Mouse (Mus musculus) ES-E14 (cell line): ENCODE measurements around the gene Uvrag. TPM values are rescaled to one million over a fixed set of nuclear protein-coding genes. Genes with fewer than 3 reads are reported as not detected.

Experiments
- DNase-seq: peaks from one replicate; pipeline ENCODE4 v3.0.0-alpha.2; 2013; ENCODE audit warnings: low read depth, low spot score
- H3K27ac ChIP-seq: 2 replicates; pipeline ENCODE4 v1.5.1; 2012; ENCODE audit warnings: low read depth, mild to moderate bottlenecking, low read length, moderate library complexity, mixed read lengths; ENCODE audit not compliant: poor library complexity, insufficient read depth, severe bottlenecking
- H3K36me3 ChIP-seq: 2 replicates; pipeline ENCODE4 v1.6.1; 2012; ENCODE audit warnings: mild to moderate bottlenecking, low read length, moderate library complexity, mixed read lengths; ENCODE audit not compliant: control insufficient read depth, poor library complexity, insufficient read depth, severe bottlenecking
- H3K4me1 ChIP-seq, 2 experiments: fragments of 150-350 bp in 1 of 2; sonication (generic) in 1 of 2; 2 replicates each; pipeline ENCODE4 v1.6.1; 2012; ENCODE audit warnings: low read length in 2 of 2, mild to moderate bottlenecking in 1 of 2, mixed read lengths in 1 of 2; ENCODE audit not compliant: control insufficient read depth in 2 of 2, insufficient read depth in 2 of 2, poor library complexity in 1 of 2
- H3K4me3 ChIP-seq, 2 experiments: fragments of 150-350 bp in 1 of 2; sonication (generic) in 1 of 2; 2 replicates each; pipeline ENCODE4 v1.5.1; 2012; ENCODE audit warnings: low read length in 2 of 2, low read depth in 1 of 2, mild to moderate bottlenecking in 1 of 2, mixed read lengths in 1 of 2; ENCODE audit not compliant: insufficient read depth in 1 of 2, poor library complexity in 1 of 2, severe bottlenecking in 1 of 2
- H3K9ac ChIP-seq: 2 replicates; pipeline ENCODE4 v1.6.1; 2012; ENCODE audit warnings: low read depth, mild to moderate bottlenecking, low read length, mixed read lengths; ENCODE audit not compliant: poor library complexity, insufficient read depth, severe bottlenecking
- H3K9me3 ChIP-seq: fragments of 150-350 bp; sonication (generic); 2 replicates; pipeline ENCODE4 v1.6.1; 2012; ENCODE audit warnings: low read depth, mild to moderate bottlenecking, low read length; ENCODE audit not compliant: control insufficient read depth, insufficient read depth
- CHD2 ChIP-seq: IDR thresholded peaks from 2 replicates; pipeline ENCODE4 v1.6.1; 2014; ENCODE audit warnings: mild to moderate bottlenecking, low read depth, low read length, inconsistent platforms
- HCFC1 ChIP-seq: IDR thresholded peaks from 2 replicates; pipeline ENCODE4 v1.6.1; 2012; ENCODE audit warnings: low read length, inconsistent platforms, borderline replicate concordance; ENCODE audit not compliant: insufficient read depth
- MAFK ChIP-seq: IDR thresholded peaks from 2 replicates; pipeline ENCODE4 v1.6.1; 2014; ENCODE audit warnings: mild to moderate bottlenecking, low read depth, low read length, inconsistent platforms; ENCODE audit not compliant: insufficient read depth
- ZC3H11A ChIP-seq: IDR thresholded peaks from 2 replicates; pipeline ENCODE4 v1.6.1; 2012; ENCODE audit warnings: low read depth, mild to moderate bottlenecking, inconsistent platforms, low read length, borderline replicate concordance
- ZNF384 ChIP-seq: IDR thresholded peaks from 2 replicates; pipeline ENCODE4 v1.6.1; 2012; ENCODE audit warnings: low read depth, low read length, inconsistent platforms
- in situ Hi-C, 2 experiments: fragments of 600-800 bp; cut with MboI; formaldehyde crosslinking; loops; one replicate each; pipeline ENCODE4 v1.15.1; 2025; ENCODE audit warnings: low sequenced_read_pairs in 2 of 2, inconsistent platforms in 1 of 2; ENCODE audit not compliant: unreplicated experiment in 2 of 2
- total RNA-seq: library from RNA; depleted of rRNA; stranded (reverse); fragments of 300-350 nt; gene quantifications from 2 replicates; pipeline ENCODE4 v1.2.3, GENCODE M21; 2012

Gene Uvrag
- total RNA-seq, 1 experiment = 14.6 TPM

GRCm38 (mm10) chr7:99169717-99170403, 28.9 kb upstream of the Uvrag start:
- no peak overlapping the region for H3K9ac ChIP-seq

GRCm38 (mm10) chr7:99168756-99169155, 27.8 kb upstream of the Uvrag start:
- H3K9ac ChIP-seq = no peak overlapping the region
- in situ Hi-C loops = no loop called here

More at GRCm38 (mm10) chr7:99169717-99170403, 28.9 kb upstream of the Uvrag start:
- in situ Hi-C loops = no loop called here
- peaks cover 0 to 5% of the 10 kb centered on the region in 2 experiments; a peak in 1 of 4 replicates for H3K4me1 ChIP-seq
- TF ChIP-seq ZNF384 = no peak
- no peak for TF ChIP-seq MAFK
- no peak for TF ChIP-seq HCFC1
- no peak for TF ChIP-seq ZC3H11A
- TF ChIP-seq CHD2 = no peak
- H3K36me3 ChIP-seq = no peaks in the 10 kb centered on the region
- DNase-seq = no peak
- no peaks in the 10 kb centered on the region for H3K9me3 ChIP-seq
- H3K4me3 ChIP-seq = no peak overlapping the region
- no peak overlapping the region for H3K27ac ChIP-seq

GRCm38 (mm10) chr7:99167939-99168338, 27.0 kb upstream of the Uvrag start:
- no peak for DNase-seq
- no peak overlapping the region for H3K27ac ChIP-seq
- H3K4me1 ChIP-seq = peaks cover 0 to 5% of the 10 kb centered on the region in 2 experiments; a peak in 1 of 4 replicates
- in situ Hi-C loops = no loop called here
- TF ChIP-seq ZC3H11A (no peak), HCFC1 (no peak)
- no peak overlapping the region for H3K9ac ChIP-seq
- no peaks in the 10 kb centered on the region for H3K36me3 ChIP-seq
- no peak overlapping the region for H3K4me3 ChIP-seq
- no peaks in the 10 kb centered on the region for H3K9me3 ChIP-seq

More at GRCm38 (mm10) chr7:99168756-99169155, 27.8 kb upstream of the Uvrag start:
- no peak for TF ChIP-seq MAFK
- no peak for TF ChIP-seq ZC3H11A
- TF ChIP-seq CHD2 = no peak
- no peak for TF ChIP-seq ZNF384
- TF ChIP-seq HCFC1 = no peak
- H3K4me3 ChIP-seq = no peak overlapping the region
- no peak overlapping the region for H3K27ac ChIP-seq
- H3K36me3 ChIP-seq = no peaks in the 10 kb centered on the region
- peaks cover 0 to 5% of the 10 kb centered on the region in 2 experiments; a peak in 1 of 4 replicates for H3K4me1 ChIP-seq
- H3K9me3 ChIP-seq = no peaks in the 10 kb centered on the region
- no peak for DNase-seq

- no peak for TF ChIP-seq CHD2
- no peak for TF ChIP-seq MAFK
- no peak for TF ChIP-seq HCFC1
- TF ChIP-seq ZNF384 = no peak
- TF ChIP-seq ZC3H11A = no peak
These were observed 25.2 kb upstream of the Uvrag start for GRCm38 (mm10) chr7:99166159-99166558.

More at GRCm38 (mm10) chr7:99166159-99166558, 25.2 kb upstream of the Uvrag start:
- Histone ChIP-seq H3K4me3 (no peak overlapping the region), H3K27ac (no peak overlapping the region), H3K4me1 (no peaks in the 10 kb centered on the region), H3K9ac (no peak overlapping the region), H3K9me3 (no peaks in the 10 kb centered on the region), H3K36me3 (no peaks in the 10 kb centered on the region)
- in situ Hi-C loops = no loop called here
- no peak for DNase-seq
